Mouse (Mus musculus): ENCODE results near the gene Prex1.

DNA sequence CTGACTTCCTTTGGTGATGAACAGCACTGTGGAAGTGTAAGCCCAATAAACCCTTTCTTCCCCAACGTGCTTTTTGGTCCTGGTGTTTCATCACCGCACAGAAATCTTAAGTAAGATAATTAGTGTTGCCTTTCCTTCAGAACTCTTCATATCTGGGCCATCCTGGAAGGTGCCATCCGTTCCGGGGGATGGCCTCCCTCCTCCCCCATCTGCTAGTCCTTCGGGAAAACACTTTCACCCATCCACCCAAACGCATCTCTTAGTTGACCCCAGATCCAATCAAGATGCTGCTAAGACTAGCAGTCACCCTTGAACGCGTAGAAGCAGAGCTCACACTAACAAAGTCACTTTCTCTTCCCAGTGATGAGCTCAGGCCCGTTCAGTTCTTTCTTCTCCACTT is 150.6 kb downstream of the Prex1 start:
- TF ChIP-seq CTCF (conservative IDR thresholded peaks at IDR 0.05 in 1 of 2, IDR thresholded peaks at IDR 0.05 in 1 of 2; ENCODE audit: low read depth in 2 of 2, low read length in 2 of 2): no peak
- TF ChIP-seq POLR2AphosphoS2 (IDR thresholded peaks at IDR 0.05; ENCODE audit: low read depth, low read length): no peak
- TF ChIP-seq PAX5 (IDR thresholded peaks at IDR 0.05; ENCODE audit: low read length): no peak
- no peak for TF ChIP-seq POLR2A (IDR thresholded peaks at IDR 0.05; ENCODE audit: low read depth, low read length)
- no peak for TF ChIP-seq UBTF (IDR thresholded peaks at IDR 0.05; ENCODE audit: low read depth, low read length)
